ENCODE assay signal across 28 mouse cellular contexts in the genomic region with DNA sequence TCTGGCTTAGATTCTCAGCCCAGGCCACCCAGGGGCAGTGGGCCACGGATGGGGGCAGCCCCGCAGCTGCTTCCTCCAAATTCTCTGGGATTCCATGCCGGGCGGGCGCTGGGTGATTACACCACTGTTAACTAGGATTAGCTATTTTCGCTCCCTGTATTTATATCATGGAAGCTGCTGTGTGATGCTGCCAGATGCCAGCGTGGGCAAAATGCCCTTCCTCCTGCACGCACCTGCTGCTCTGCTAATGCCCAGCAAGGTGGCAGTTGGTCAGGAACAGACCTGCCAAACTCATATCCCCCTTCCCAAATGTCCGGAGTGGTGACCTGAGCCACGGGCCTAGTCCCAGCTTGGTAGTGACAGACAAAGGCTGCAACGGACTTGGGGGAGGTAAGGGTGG. TPM values are rescaled to one million over a fixed set of nuclear protein-coding genes. Genes with fewer than 3 reads are reported as not detected.
DNase-seq lines count a peak whose midpoint lies in the region; ATAC-seq lines count a peak whose summit lies in the region.
"Had no signal": no experiment of that assay in that cellular context is flagged by ENCODE, and none has a peak within 500 bp of the region (broad histone marks: within the 10 kb centered on the region; RNA-seq: fewer than 3 reads in every experiment).

No protein-coding gene starts in this region.

- H3K4me2 ChIP-seq in heart, embryonic 16.5 days (ENCODE audit: low read depth, low read length): peak overlapping the region; percentile 20; the same call in 1 of the 2 replicates
- H3K4me2 ChIP-seq in heart, embryonic 11.5 days: no peak overlapping the region
- H3K4me2 ChIP-seq: forebrain, embryonic 15.5 days; hindbrain, embryonic 15.5 days; limb, embryonic 12.5 days; liver, embryonic 11.5 days; midbrain, embryonic 15.5 days; neural tube, embryonic 13.5 days had no signal

- no peaks in the 10 kb centered on the region for H3K27me3 ChIP-seq in heart, embryonic 16.5 days (ENCODE audit: control insufficient read depth, insufficient read depth, low read length)
- H3K27me3 ChIP-seq in heart, embryonic 11.5 days (ENCODE audit: control insufficient read depth, insufficient read depth, low read length): no peaks in the 10 kb centered on the region
- H3K27me3 ChIP-seq: forebrain, embryonic 15.5 days; hindbrain, embryonic 15.5 days; midbrain, embryonic 15.5 days; neural tube, embryonic 13.5 days had no signal

- 48% methylated on average over 11 of the region's 11 CpGs for WGBS in heart, embryonic 16.5 days
- 69% methylated on average over 11 of the region's 11 CpGs for WGBS in heart, embryonic 11.5 days (ENCODE audit: insufficient replicate concordance)

- H3K4me1 ChIP-seq in heart, embryonic 16.5 days (ENCODE audit: control insufficient read depth, insufficient read depth, low read length): peaks cover 36% of the 10 kb centered on the region
- peaks cover 10% of the 10 kb centered on the region for H3K4me1 ChIP-seq in heart, embryonic 11.5 days (ENCODE audit: control insufficient read depth, insufficient read depth, low read length)
- H3K4me1 ChIP-seq: forebrain, embryonic 15.5 days; hindbrain, embryonic 15.5 days; limb, embryonic 12.5 days; midbrain, embryonic 15.5 days; neural tube, embryonic 13.5 days had no signal

- H3K27ac ChIP-seq in heart, embryonic 16.5 days (ENCODE audit: low read length): peak overlapping the region; percentile 85
- no peak overlapping the region for H3K27ac ChIP-seq in heart, embryonic 11.5 days (ENCODE audit: low read depth, low read length)
- H3K27ac ChIP-seq: forebrain, embryonic 15.5 days; hindbrain, embryonic 15.5 days; limb, embryonic 12.5 days; macrophage; midbrain, embryonic 15.5 days; neural tube, embryonic 13.5 days had no signal

- H3K9me3 ChIP-seq in heart, embryonic 16.5 days (replicated peaks; ENCODE audit: control insufficient read depth, low read length): 0 out of 2 replicates have a peak, but pooled peaks cover 2% of the 10 kb centered on the region
- H3K9me3 ChIP-seq in heart, embryonic 11.5 days (replicated peaks; ENCODE audit: control insufficient read depth, low read length): no peaks in the 10 kb centered on the region
- H3K9me3 ChIP-seq: forebrain, embryonic 15.5 days; hindbrain, embryonic 15.5 days; limb, embryonic 12.5 days; midbrain, embryonic 15.5 days; neural tube, embryonic 13.5 days had no signal

- intact Hi-C loops in gastrocnemius, postnatal 14 days (cut with DNase I; ENCODE audit: low total_unique reads): no loop called here
- intact Hi-C loops in gastrocnemius, postnatal 36 days (cut with DNase I): no loop called here

- peak overlapping the region; percentile 53 for H3K9ac ChIP-seq in heart, embryonic 16.5 days (ENCODE audit: low read length)
- H3K9ac ChIP-seq in heart, embryonic 11.5 days (ENCODE audit: low read depth, low read length): no peak overlapping the region
- H3K9ac ChIP-seq: forebrain, embryonic 15.5 days; hindbrain, embryonic 15.5 days; limb, embryonic 12.5 days; liver, postnatal 0 days; midbrain, embryonic 15.5 days; neural tube, embryonic 13.5 days had no signal

- ATAC-seq in heart, embryonic 16.5 days (replicated peaks; ENCODE audit: extremely low read depth, insufficient read depth, low FRiP score): peak; percentile 19; the same call in 1 of the 2 replicates
- no peak for ATAC-seq in heart, embryonic 11.5 days (replicated peaks; ENCODE audit: insufficient number of reproducible peaks, low FRiP score, low TSS enrichment)
- ATAC-seq: forebrain, embryonic 15.5 days; intestine, embryonic 16.5 days; liver, postnatal 0 days; lung, postnatal 0 days; midbrain, embryonic 15.5 days had no signal

- no peak overlapping the region for H3K4me3 ChIP-seq in heart, embryonic 16.5 days (ENCODE audit: low read length)
- no peak overlapping the region for H3K4me3 ChIP-seq in heart, embryonic 11.5 days (ENCODE audit: low read depth, low read length)
- H3K4me3 ChIP-seq: forebrain, embryonic 15.5 days; hindbrain, embryonic 15.5 days; limb, embryonic 12.5 days; midbrain, embryonic 15.5 days; neural tube, embryonic 13.5 days had no signal

- peak; percentile 15 for DNase-seq in gastrocnemius, postnatal 14 days
- DNase-seq in gastrocnemius, postnatal 36 days: no peak
- peak; percentile 11 for DNase-seq in right cerebral cortex, postnatal 4 days
- DNase-seq in right cerebral cortex, postnatal 25 days: no peak
- no peak for DNase-seq in adrenal gland, postnatal 14 days
- DNase-seq: adrenal gland, postnatal 36 days; cerebellum, adult 11-12 months; cerebellum, postnatal 25 days; gastrocnemius, postnatal 25 days; kidney, adult 9 months; kidney, postnatal 14 days; liver, postnatal 0 days had no signal

- H3K36me3 ChIP-seq in heart, embryonic 16.5 days (ENCODE audit: control insufficient read depth, insufficient read depth): no peaks in the 10 kb centered on the region
- H3K36me3 ChIP-seq in heart, embryonic 11.5 days (ENCODE audit: control insufficient read depth, insufficient read depth, low read length): no peaks in the 10 kb centered on the region; the same call in 1 of the 2 replicates
- H3K36me3 ChIP-seq: forebrain, embryonic 15.5 days; hindbrain, embryonic 15.5 days; limb, embryonic 12.5 days; midbrain, embryonic 15.5 days; neural tube, embryonic 13.5 days had no signal

RNA-seq across cellular contexts. Expression of a gene that starts 29.7 kb away (rescaled TPM):
- not detected for total RNA-seq in gastrocnemius, postnatal 14 days (2021)
- total RNA-seq in gastrocnemius, postnatal 36 days (2021): not detected
- 123 and 132 TPM in 2 replicates for polyA plus RNA-seq in heart, embryonic 16.5 days (2015; fragmentation: Nextera tagmentation; extraction: Ambion mirVana)
- polyA plus RNA-seq in heart, embryonic 11.5 days (2014; fragmentation: Nextera tagmentation; extraction: Ambion mirVana): 157 and 159 TPM in 2 replicates
- total RNA-seq in adrenal gland, postnatal 14 days (2021): not detected in 2 replicates
- total RNA-seq: adrenal gland, postnatal 36 days; gastrocnemius, postnatal 25 days; hematopoietic stem cell, adult 5-6 weeks; layer of hippocampus, adult 18-20 months; layer of hippocampus, postnatal 14 days had no signal
- polyA plus RNA-seq: forebrain, embryonic 15.5 days; limb, embryonic 12.5 days; liver, postnatal 0 days; macrophage; testis, adult 2 months; urinary bladder, adult 2 months had no signal

RNA-seq across cellular contexts. Expression of a gene that starts 42.3 kb away (rescaled TPM):
- 1 to 10 TPM in 1 of 2 experiments, under 1 TPM in 1; 1.00 to 1.0 TPM for total RNA-seq in gastrocnemius, postnatal 14 days (2021)
- under 1 TPM; 0.49 to 0.64 TPM for total RNA-seq in gastrocnemius, postnatal 36 days (2021)
- polyA plus RNA-seq in heart, embryonic 16.5 days (2015; fragmentation: Nextera tagmentation; extraction: Ambion mirVana): 6.2 and 6.9 TPM in 2 replicates
- polyA plus RNA-seq in heart, embryonic 11.5 days (2014; fragmentation: Nextera tagmentation; extraction: Ambion mirVana): 6.3 and 6.9 TPM in 2 replicates
- 5.0 and 5.2 TPM in 2 replicates for total RNA-seq in adrenal gland, postnatal 14 days (2021)

RNA-seq across cellular contexts. Expression of a gene that starts 58.3 kb away (rescaled TPM):
- total RNA-seq in gastrocnemius, postnatal 14 days (2021): 1 to 10 TPM; 4.1 TPM
- total RNA-seq in gastrocnemius, postnatal 36 days (2021): 1 to 10 TPM; 5.8 to 6.3 TPM
- polyA plus RNA-seq in heart, embryonic 16.5 days (2015; fragmentation: Nextera tagmentation; extraction: Ambion mirVana): 7.5 and 8.7 TPM in 2 replicates
- polyA plus RNA-seq in heart, embryonic 11.5 days (2014; fragmentation: Nextera tagmentation; extraction: Ambion mirVana): 5.7 and 5.9 TPM in 2 replicates
- total RNA-seq in adrenal gland, postnatal 14 days (2021): 19.9 and 25.3 TPM in 2 replicates

Comparison
In these comparisons a context has a peak if more than half of its experiments do, and no peak if none do; other contexts are left out.
1. DNase-seq: peak in gastrocnemius, postnatal 14 days (single experiment) and right cerebral cortex, postnatal 4 days (single experiment); none in gastrocnemius, postnatal 36 days (0 of 2), right cerebral cortex, postnatal 25 days (single experiment) and adrenal gland, postnatal 14 days (single experiment).